Mouse (Mus musculus) gastrocnemius, postnatal 10 days (tissue): ENCODE data around the gene Tmem63a. TPM values are rescaled to one million over a fixed set of nuclear protein-coding genes. Genes with fewer than 3 reads are reported as not detected.
A peak's percentile ranks its signal among the peaks of the same experiment; 100 is the strongest.
"Not testable (repeated sequence)": the region's sequence is repeated elsewhere in the genome, so short reads cannot be mapped to it uniquely, and the experiment has no call there.

Experiments used
- DNase-seq: peaks from one replicate; pipeline ENCODE4 v3.0.0; 2021; ENCODE audit warnings: mixed read lengths
- long read RNA-seq, 2 experiments: library from polyadenylated mRNA; stranded (forward); transcript quantifications; one replicate each; pipeline ENCODE4 v2.0.0; 2021
- total RNA-seq, 2 experiments: library from RNA; stranded (reverse); gene quantifications; 2 replicates each; pipeline ENCODE4 v1.2.3; 2021

The Tmem63a gene
- 10 to 100 TPM; 13.2 to 16.2 TPM for total RNA-seq
- long read RNA-seq, experiment 1, transcript Tmem63a-201 (23 exons, 3,306 nt): major isoform, 18 of 28 reads
- long read RNA-seq, experiment 1, partial matches to known transcripts: 5 of 28 reads
- long read RNA-seq, experiment 1, other reads (novel, unspliced or antisense): 5 of 28 reads
- long read RNA-seq, experiment 2, transcript Tmem63a-201 (23 exons, 3,306 nt): major isoform, 14 of 24 reads
- long read RNA-seq, experiment 2, partial matches to known transcripts: 5 of 24 reads
- long read RNA-seq, experiment 2, other reads (novel, unspliced or antisense): 5 of 24 reads

GRCm38 (mm10) chr1:180942166-180943031, at the start of gene Tmem63a:
Gene Tmem63a (plus strand): TSS chr1:180942344.
- peak; percentile 78 for DNase-seq

GRCm38 (mm10) chr1:180892808-180893207, 49.3 kb upstream of the Tmem63a start, which contains the start of gene Lefty2:
Gene Lefty2 (plus strand): TSS chr1:180893108.
- no peak for DNase-seq

GRCm38 (mm10) chr1:180894088-180894987, 47.8 kb upstream of the Tmem63a start:
- DNase-seq: not testable (repeated sequence)

GRCm38 (mm10) chr1:180901107-180901506, 41.0 kb upstream of the Tmem63a start:
- DNase-seq: no peak

- DNase-seq: no peak
Measured at GRCm38 (mm10) chr1:180902915-180903314, 39.2 kb upstream of the Tmem63a start.

GRCm38 (mm10) chr1:180903666-180904038, 38.5 kb upstream of the Tmem63a start:
- DNase-seq: no peak

- DNase-seq: peak; percentile 93
Measured at GRCm38 (mm10) chr1:180904039-180904814, 37.9 kb upstream of the Tmem63a start, which contains the start of gene Pycr2. Gene Pycr2 (plus strand): TSS chr1:180904293.

- no peak for DNase-seq
Measured at GRCm38 (mm10) chr1:180904815-180905080, 37.4 kb upstream of the Tmem63a start.

- DNase-seq: no peak
Measured at GRCm38 (mm10) chr1:180905307-180905706, 36.8 kb upstream of the Tmem63a start.

GRCm38 (mm10) chr1:180905876-180906275, 36.3 kb upstream of the Tmem63a start:
- no peak for DNase-seq

GRCm38 (mm10) chr1:180906461-180907147, 35.5 kb upstream of the Tmem63a start:
- DNase-seq: no peak

GRCm38 (mm10) chr1:180911138-180911537, 31.0 kb upstream of the Tmem63a start:
- DNase-seq: no peak

GRCm38 (mm10) chr1:180911653-180912287, 30.4 kb upstream of the Tmem63a start:
- DNase-seq: no peak

- DNase-seq: no peak
Measured at GRCm38 (mm10) chr1:180912792-180913191, 29.4 kb upstream of the Tmem63a start.

- DNase-seq: no peak
Measured at GRCm38 (mm10) chr1:180913797-180914196, 28.3 kb upstream of the Tmem63a start.

GRCm38 (mm10) chr1:180916425-180916824, 25.7 kb upstream of the Tmem63a start:
- DNase-seq: no peak

- DNase-seq: no peak
Measured at GRCm38 (mm10) chr1:180917053-180917452, 25.1 kb upstream of the Tmem63a start.

- DNase-seq: no peak
Measured at GRCm38 (mm10) chr1:180919686-180920085, 22.5 kb upstream of the Tmem63a start.

- no peak for DNase-seq
Measured at GRCm38 (mm10) chr1:180922273-180923048, 19.7 kb upstream of the Tmem63a start.

- DNase-seq: no peak
Measured at GRCm38 (mm10) chr1:180924737-180925136, 17.4 kb upstream of the Tmem63a start.
